Mouse (Mus musculus) small intestine, adult 2 months (tissue): ENCODE data around the gene Yeats2. TPM values are rescaled to one million over a fixed set of nuclear protein-coding genes. Genes with fewer than 3 reads are reported as not detected.

Source experiments
- H3K27ac ChIP-seq: fragments of 200-500 bp; 2 replicates; pipeline ENCODE4 v1.5.1; 2012; ENCODE audit warnings: low read depth, low read length, control low read depth, inconsistent platforms; ENCODE audit not compliant: insufficient read depth
- H3K27me3 ChIP-seq: fragments of 200-500 bp; 2 replicates; pipeline ENCODE4 v1.6.1; 2012; ENCODE audit warnings: mild to moderate bottlenecking, moderate library complexity, low read length, inconsistent platforms; ENCODE audit not compliant: control insufficient read depth, insufficient read depth
- H3K36me3 ChIP-seq: fragments of 200-500 bp; 2 replicates; pipeline ENCODE4 v1.6.1; 2012; ENCODE audit warnings: mild to moderate bottlenecking, low read length, control low read depth, inconsistent platforms; ENCODE audit not compliant: control insufficient read depth, insufficient read depth
- H3K4me1 ChIP-seq: fragments of 200-500 bp; 2 replicates; pipeline ENCODE4 v1.6.1; 2012; ENCODE audit warnings: low read length, inconsistent platforms, mixed read lengths; ENCODE audit not compliant: control insufficient read depth, insufficient read depth, insufficient read length
- H3K4me3 ChIP-seq: fragments of 200-500 bp; 2 replicates; pipeline ENCODE4 v1.5.1; 2012; ENCODE audit warnings: low read depth, mild to moderate bottlenecking, control low read depth, inconsistent platforms, low read length, moderate library complexity
- CTCF ChIP-seq: fragments of 200-500 bp; IDR thresholded peaks from 2 replicates; pipeline ENCODE4 v1.5.1; 2012; ENCODE audit warnings: low read depth, mild to moderate bottlenecking, control low read depth, inconsistent platforms, low read length, moderate library complexity, mixed read lengths; ENCODE audit not compliant: insufficient replicate concordance, insufficient read length; ENCODE audit errors: extremely low read depth
- POLR2A ChIP-seq: fragments of 200-500 bp; IDR thresholded peaks from 2 replicates; pipeline ENCODE4 v1.6.1; 2012; ENCODE audit warnings: low read depth, mild to moderate bottlenecking, control low read depth, inconsistent platforms, low read length, moderate library complexity
- WGBS: fragments of 180-500 bp; shearing (Covaris S2); methylation state at CpG from one replicate; pipeline ENCODE4 v1.1.7; 2018; 5-methylcytosine and 5-hydroxymethylcytosine counted together
- polyA plus RNA-seq: library from polyadenylated mRNA; depleted of rRNA; stranded (reverse); fragments of >200 nt; gene quantifications from 2 replicates; pipeline ENCODE4 v1.2.3, GENCODE M21; 2012; rRNA removed

Gene Yeats2
- 4.5 and 7.3 TPM in 2 replicates for polyA plus RNA-seq

GRCm38 (mm10) chr16:20140772-20141531 is at the start of gene Yeats2:
Gene Yeats2, plus strand, starts transcription at chr16:20141063.
- Histone ChIP-seq H3K4me3 (peak within 1 kb of the TSS; percentile 80), H3K27me3 (no peaks in the 10 kb centered on the region), H3K4me1 (peaks cover 4% of the 10 kb centered on the region; the same call in 1 of the 2 replicates), H3K36me3 (no peaks in the 10 kb centered on the region), H3K27ac (peak within 1 kb of the TSS; percentile 66)
- TF ChIP-seq POLR2A (no peak; the same call in none of the 2 replicates), CTCF (no peak)
- 1% methylated on average over 92 of the region's 92 CpGs for WGBS

- Histone ChIP-seq H3K4me1 (no peaks in the 10 kb centered on the region), H3K36me3 (no peaks in the 10 kb centered on the region), H3K27me3 (no peaks in the 10 kb centered on the region), H3K27ac (no peak overlapping the region), H3K4me3 (no peak overlapping the region)
- 90% methylated on average over 2 of the region's 2 CpGs for WGBS
- TF ChIP-seq POLR2A = no peak
- peak; percentile 15; the same call in 1 of the 2 replicates for TF ChIP-seq CTCF
These were observed 44.9 kb upstream of the Yeats2 start for GRCm38 (mm10) chr16:20095966-20096365.

- H3K27me3 ChIP-seq = no peaks in the 10 kb centered on the region
- H3K36me3 ChIP-seq = no peaks in the 10 kb centered on the region
- WGBS = 2% methylated on average over 29 of the region's 29 CpGs
- peak within 1 kb of the TSS; percentile 95 for H3K27ac ChIP-seq
- no peaks in the 10 kb centered on the region for H3K4me1 ChIP-seq
- TF ChIP-seq POLR2A = peak; percentile 77
- peak; percentile 79; the same call in 1 of the 2 replicates for TF ChIP-seq CTCF
- H3K4me3 ChIP-seq = peak within 1 kb of the TSS; percentile 75
These were observed 43.7 kb upstream of the Yeats2 start, which contains the start of gene Klhl24 for GRCm38 (mm10) chr16:20097069-20097710. Gene Klhl24, plus strand, starts transcription at chr16:20097542.

- Histone ChIP-seq H3K4me1 (no peaks in the 10 kb centered on the region), H3K36me3 (no peaks in the 10 kb centered on the region), H3K27ac (peak overlapping the region; percentile 95), H3K27me3 (no peaks in the 10 kb centered on the region), H3K4me3 (peak overlapping the region; percentile 75)
- TF ChIP-seq POLR2A (peak; percentile 52), CTCF (no peak)
- WGBS = under 1% methylated on average over 61 of the region's 61 CpGs
These were observed 43.0 kb upstream of the Yeats2 start for GRCm38 (mm10) chr16:20097711-20098374.

- peak overlapping the region; percentile 75 for H3K4me3 ChIP-seq
- H3K27ac ChIP-seq = peak overlapping the region; percentile 59; the same call in 1 of the 2 replicates
- 2% methylated on average over 4 of the region's 4 CpGs for WGBS
- H3K4me1 ChIP-seq = no peaks in the 10 kb centered on the region
- no peaks in the 10 kb centered on the region for H3K27me3 ChIP-seq
- no peak for TF ChIP-seq POLR2A
- no peak for TF ChIP-seq CTCF
- H3K36me3 ChIP-seq = peaks cover 3% of the 10 kb centered on the region
These were observed 42.5 kb upstream of the Yeats2 start for GRCm38 (mm10) chr16:20098375-20098727.

- no peak for TF ChIP-seq CTCF
- TF ChIP-seq POLR2A = no peak
- Histone ChIP-seq H3K27me3 (no peaks in the 10 kb centered on the region), H3K27ac (no peak overlapping the region; the same call in 1 of the 2 replicates), H3K4me1 (no peaks in the 10 kb centered on the region), H3K36me3 (peaks cover 7% of the 10 kb centered on the region), H3K4me3 (no peak overlapping the region)
- 53% methylated on average over 6 of the region's 6 CpGs for WGBS
These were observed 41.8 kb upstream of the Yeats2 start for GRCm38 (mm10) chr16:20098866-20099629.
